Mouse (Mus musculus): ENCODE results near the gene H2afy2.

H2afy2 gene

GRCm38 (mm10) chr10:61720331-61720730 lies 63.6 kb downstream of the H2afy2 start:
- DNase-seq: no peak

- DNase-seq: no peak
Observed at GRCm38 (mm10) chr10:61717406-61718296, 66.3 kb downstream of the H2afy2 start.

- no peak for DNase-seq
Observed at GRCm38 (mm10) chr10:61715996-61716864, 67.7 kb downstream of the H2afy2 start.

GRCm38 (mm10) chr10:61715462-61715837 lies 68.5 kb downstream of the H2afy2 start:
- DNase-seq: no peak

- peak; percentile 30 to 32 for DNase-seq
Observed at GRCm38 (mm10) chr10:61714771-61715461, 69.0 kb downstream of the H2afy2 start, which contains the start of gene Aifm2. Gene Aifm2 (plus strand): TSS chr10:61715263.

GRCm38 (mm10) chr10:61714146-61714545 lies 69.8 kb downstream of the H2afy2 start:
- no peak for DNase-seq

GRCm38 (mm10) chr10:61713601-61714000 lies 70.3 kb downstream of the H2afy2 start:
- DNase-seq: no peak

- DNase-seq: no peak
Observed at GRCm38 (mm10) chr10:61706412-61707375, 77.3 kb downstream of the H2afy2 start.

- no peak for DNase-seq
Observed at GRCm38 (mm10) chr10:61704663-61705062, 79.3 kb downstream of the H2afy2 start.

- DNase-seq: no peak
Observed at GRCm38 (mm10) chr10:61697028-61697427, 86.9 kb downstream of the H2afy2 start.

- DNase-seq: no peak
Observed at GRCm38 (mm10) chr10:61696560-61696823, 87.5 kb downstream of the H2afy2 start.

GRCm38 (mm10) chr10:61695703-61696559 lies 88.0 kb downstream of the H2afy2 start:
- DNase-seq: peak in 1 of 2 experiments; percentile 39

- peak; percentile 91 to 93 for DNase-seq
Observed at GRCm38 (mm10) chr10:61694870-61695670, 88.9 kb downstream of the H2afy2 start, which contains the start of gene Tysnd1. Gene Tysnd1 (plus strand): TSS chr10:61695514.

- DNase-seq: no peak
Observed at GRCm38 (mm10) chr10:61693563-61693962, 90.4 kb downstream of the H2afy2 start.

- DNase-seq: no peak
Observed at GRCm38 (mm10) chr10:61689405-61689804, 94.5 kb downstream of the H2afy2 start.
